Mouse (Mus musculus) embryo, embryonic 10.5 days (tissue): ENCODE measurements around the gene Lrg1.

Experiments used
- DNase-seq: peaks from one replicate; pipeline ENCODE4 v3.0.0-alpha.2; 2015; ENCODE audit warnings: low spot score

Gene Lrg1

GRCm38 (mm10) chr17:56136558-56136957 is 14.8 kb upstream of the Lrg1 start:
- no peak for DNase-seq

GRCm38 (mm10) chr17:56134463-56134971 is 12.7 kb upstream of the Lrg1 start:
- peak; percentile 76 for DNase-seq

GRCm38 (mm10) chr17:56133457-56134363 is 11.9 kb upstream of the Lrg1 start:
- peak; percentile 66 for DNase-seq

- DNase-seq, result peak; percentile 75
Measured at GRCm38 (mm10) chr17:56132661-56133060, 10.9 kb upstream of the Lrg1 start.

- DNase-seq, result peak; percentile 58
Measured at GRCm38 (mm10) chr17:56131814-56132213, 10.0 kb upstream of the Lrg1 start.

GRCm38 (mm10) chr17:56131136-56131535 is 9.3 kb upstream of the Lrg1 start:
- no peak for DNase-seq

GRCm38 (mm10) chr17:56128246-56128645 is 6.4 kb upstream of the Lrg1 start:
- DNase-seq, result no peak

- DNase-seq, result no peak
Measured at GRCm38 (mm10) chr17:56126175-56126574, 4.4 kb upstream of the Lrg1 start.

- DNase-seq, result no peak
Measured at GRCm38 (mm10) chr17:56125276-56125630, 3.5 kb upstream of the Lrg1 start.

GRCm38 (mm10) chr17:56124377-56125275 is 2.8 kb upstream of the Lrg1 start:
- DNase-seq, result peak; percentile 75

- no peak for DNase-seq
Measured at GRCm38 (mm10) chr17:56123681-56124340, 2.0 kb upstream of the Lrg1 start.

- DNase-seq, result no peak
Measured at GRCm38 (mm10) chr17:56123161-56123560, 1.4 kb upstream of the Lrg1 start.

- no peak for DNase-seq
Measured at GRCm38 (mm10) chr17:56119981-56120880, 1.6 kb downstream of the Lrg1 start.

- no peak for DNase-seq
Measured at GRCm38 (mm10) chr17:56119431-56119830, 2.4 kb downstream of the Lrg1 start.

GRCm38 (mm10) chr17:56117251-56117710 is 4.5 kb downstream of the Lrg1 start, which contains the start of gene Plin5:
Gene Plin5 (minus strand): TSS chr17:56117596.
- DNase-seq, result peak; percentile 76

GRCm38 (mm10) chr17:56116193-56116592 is 5.6 kb downstream of the Lrg1 start:
- DNase-seq, result no peak

- DNase-seq, result no peak
Measured at GRCm38 (mm10) chr17:56112743-56113142, 9.1 kb downstream of the Lrg1 start.

- peak; percentile 90 for DNase-seq
Measured at GRCm38 (mm10) chr17:56111864-56112263, 9.9 kb downstream of the Lrg1 start.

GRCm38 (mm10) chr17:56111021-56111420 is 10.8 kb downstream of the Lrg1 start:
- no peak for DNase-seq

- no peak for DNase-seq
Measured at GRCm38 (mm10) chr17:56110571-56110970, 11.2 kb downstream of the Lrg1 start.
